Mouse (Mus musculus): ENCODE data around the gene Arhgap24. TPM values are rescaled to one million over a fixed set of nuclear protein-coding genes. Genes with fewer than 3 reads are reported as not detected.
A peak's percentile ranks its signal among the peaks of the same experiment; 100 is the strongest.

The Arhgap24 gene
- total and polyA plus RNA-seq, 3 experiments: 34.7 to 51.6 (median 47.9) TPM

DNA sequence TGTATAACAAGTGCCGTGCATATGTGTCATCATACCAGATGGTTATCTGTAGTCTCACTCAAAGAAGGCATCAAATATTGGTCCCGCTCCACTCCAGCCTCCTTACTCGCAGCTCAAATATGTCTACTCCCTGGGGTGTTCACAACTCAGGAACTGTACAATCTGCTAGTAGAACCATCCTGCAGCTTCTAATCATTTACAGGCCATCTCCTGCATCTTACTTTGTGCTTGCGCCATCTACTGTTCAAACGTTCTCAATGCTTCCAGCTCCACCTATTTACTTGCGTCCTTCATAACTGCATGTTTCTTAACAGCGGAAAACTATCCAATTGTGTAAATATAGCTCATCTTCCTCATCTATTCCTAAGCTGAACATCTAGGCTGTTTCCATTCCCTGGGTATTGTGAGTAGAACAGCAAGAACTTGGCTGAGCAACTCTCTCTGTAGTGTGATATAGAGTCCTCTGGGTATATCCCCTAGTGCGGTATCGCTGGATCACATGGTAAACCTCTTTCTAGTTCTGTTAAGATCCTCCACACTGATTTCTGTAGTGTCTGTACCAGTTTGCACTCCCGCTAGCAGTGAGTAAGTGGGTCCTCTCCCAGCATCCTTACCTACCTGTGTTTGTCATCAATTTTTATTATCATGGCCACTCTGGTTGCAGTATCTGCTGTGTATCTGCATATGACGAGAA lies 393.6 kb downstream of the Arhgap24 start:
- H3K4me3 ChIP-seq (replicated peaks in 1 of 3; ENCODE audit: low read depth in 2 of 3, low read length in 2 of 3, poor library complexity in 1 of 3): no peak overlapping the region
- in situ Hi-C loops (cut with MboI; ENCODE audit: low pct_ligation_motif_present, low pct_unique_long_range_greater_than_20kb, low sequenced_read_pairs) (loop anchor here (25.0 kb wide), 1 partner anchor 162 kb away; no protein-coding TSS in a partner anchor), dilution Hi-C loops (cut with MboI; ENCODE audit: extremely low pct_ligation_motif_present, extremely low pct_unique_long_range_greater_than_20kb, low sequenced_read_pairs) (no loop called here)
- no peak overlapping the region for H3K9ac ChIP-seq (ENCODE audit: insufficient read depth, low read depth)
- no peaks in the 10 kb centered on the region for H3K9me3 ChIP-seq (replicated peaks; ENCODE audit: low read length)
- no peaks in the 10 kb centered on the region for H3K79me2 ChIP-seq (replicated peaks; ENCODE audit: control insufficient read depth, extremely low read depth, insufficient read depth, poor library complexity, severe bottlenecking)
- no peaks in the 10 kb centered on the region for H3K4me1 ChIP-seq (ENCODE audit: control insufficient read depth in 1 of 2, insufficient read depth in 2 of 2)
- H3K36me3 ChIP-seq (replicated peaks in 1 of 2; ENCODE audit: control insufficient read depth in 1 of 2, insufficient read depth in 1 of 2, low read length in 1 of 2): peaks cover 13 to 90% of the 10 kb centered on the region in 2 experiments
- no peak overlapping the region for H3K27ac ChIP-seq (ENCODE audit: insufficient read depth, low read depth)
- no peak overlapping the region for H3K4me2 ChIP-seq (ENCODE audit: insufficient read depth, low read depth, poor library complexity, severe bottlenecking)
- DNase-seq (ENCODE audit: extremely low read depth): peak; percentile 57
- H3K27me3 ChIP-seq (replicated peaks): no peaks in the 10 kb centered on the region
- no peak for TF ChIP-seq MYC (IDR thresholded peaks at IDR 0.05; ENCODE audit: low read depth, low read length)
- peak; percentile 74 for TF ChIP-seq SMC3 (IDR thresholded peaks at IDR 0.05; ENCODE audit: low read depth, low read length)
- TF ChIP-seq CTCF (conservative IDR thresholded peaks at IDR 0.05 in 1 of 2, IDR thresholded peaks at IDR 0.05 in 1 of 2; ENCODE audit: low read depth in 2 of 2, low read length in 2 of 2): peak; percentile 26 to 79; a peak in 3 of 4 replicates
- no peak for TF ChIP-seq GABPA (IDR thresholded peaks at IDR 0.05; ENCODE audit: insufficient replicate concordance, low read depth, low read length)
- peak; percentile 83 for TF ChIP-seq RAD21 (IDR thresholded peaks at IDR 0.05; ENCODE audit: low read depth, low read length)

DNA sequence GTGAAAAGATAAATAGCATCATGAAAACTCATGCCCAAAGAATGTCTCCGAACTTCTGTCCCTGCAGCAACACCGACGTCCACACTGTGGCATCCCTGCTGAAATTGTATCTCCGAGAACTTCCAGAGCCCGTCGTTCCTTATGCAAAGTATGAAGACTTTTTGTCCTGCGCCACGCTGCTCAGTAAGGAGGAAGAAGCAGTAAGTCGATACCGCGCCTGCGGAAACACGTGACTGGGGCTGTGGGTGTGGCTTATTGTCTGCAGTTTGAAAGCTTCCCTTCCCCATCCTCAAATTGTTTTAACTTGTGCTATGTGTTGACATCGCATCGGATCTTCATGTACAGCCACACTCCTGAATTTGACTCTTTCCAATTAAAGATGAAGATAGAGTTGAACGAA lies 394.4 kb downstream of the Arhgap24 start:
- Histone ChIP-seq H3K4me1 (ENCODE audit: control insufficient read depth in 1 of 2, insufficient read depth in 2 of 2) (no peaks in the 10 kb centered on the region), H3K4me2 (ENCODE audit: insufficient read depth, low read depth, poor library complexity, severe bottlenecking) (no peak overlapping the region), H3K9ac (ENCODE audit: insufficient read depth, low read depth) (no peak overlapping the region), H3K9me3 (replicated peaks; ENCODE audit: low read length) (no peaks in the 10 kb centered on the region), H3K27ac (ENCODE audit: insufficient read depth, low read depth) (no peak overlapping the region), H3K4me3 (replicated peaks in 1 of 3; ENCODE audit: low read depth in 2 of 3, low read length in 2 of 3, poor library complexity in 1 of 3) (no peak overlapping the region), H3K79me2 (replicated peaks; ENCODE audit: control insufficient read depth, extremely low read depth, insufficient read depth, poor library complexity, severe bottlenecking) (no peaks in the 10 kb centered on the region), H3K27me3 (replicated peaks) (no peaks in the 10 kb centered on the region), H3K36me3 (replicated peaks in 1 of 2; ENCODE audit: control insufficient read depth in 1 of 2, insufficient read depth in 1 of 2, low read length in 1 of 2) (peaks cover 17 to 90% of the 10 kb centered on the region in 2 experiments)
- dilution Hi-C loops (cut with MboI; ENCODE audit: extremely low pct_ligation_motif_present, extremely low pct_unique_long_range_greater_than_20kb, low sequenced_read_pairs) (no loop called here), in situ Hi-C loops (cut with MboI; ENCODE audit: low pct_ligation_motif_present, low pct_unique_long_range_greater_than_20kb, low sequenced_read_pairs) (no loop called here)
- no peak for DNase-seq (ENCODE audit: extremely low read depth)
- TF ChIP-seq JUND (conservative IDR thresholded peaks at IDR 0.05; ENCODE audit: low read depth, low read length): no peak
- no peak for TF ChIP-seq SMC3 (IDR thresholded peaks at IDR 0.05; ENCODE audit: low read depth, low read length)
- TF ChIP-seq TBP (conservative IDR thresholded peaks at IDR 0.05; ENCODE audit: low read depth, low read length): no peak
- no peak for TF ChIP-seq USF1 (IDR thresholded peaks at IDR 0.05; ENCODE audit: low read depth, low read length)
- TF ChIP-seq TCF12 (IDR thresholded peaks at IDR 0.05; ENCODE audit: low read depth, low read length): no peak
- TF ChIP-seq RCOR1 (conservative IDR thresholded peaks at IDR 0.05; ENCODE audit: low read depth, low read length): no peak
- TF ChIP-seq BHLHE40 (IDR thresholded peaks at IDR 0.05; ENCODE audit: low read depth, low read length): no peak
- no peak for TF ChIP-seq USF2 (conservative IDR thresholded peaks at IDR 0.05; ENCODE audit: low read depth, low read length)
- TF ChIP-seq JUN (IDR thresholded peaks at IDR 0.05; ENCODE audit: insufficient read depth, low read depth, low read length): no peak
- TF ChIP-seq NELFE (IDR thresholded peaks at IDR 0.05; ENCODE audit: low read depth, low read length): no peak
